Mouse (Mus musculus): Measurements from ENCODE around the gene Spns2. TPM values are rescaled to one million over a fixed set of nuclear protein-coding genes. Genes with fewer than 3 reads are reported as not detected.

Spns2 gene
- polyA plus RNA-seq (2014; fragmentation: Nextera tagmentation; extraction: Ambion mirVana) = 4.6 and 5.8 TPM in 2 replicates

DNA sequence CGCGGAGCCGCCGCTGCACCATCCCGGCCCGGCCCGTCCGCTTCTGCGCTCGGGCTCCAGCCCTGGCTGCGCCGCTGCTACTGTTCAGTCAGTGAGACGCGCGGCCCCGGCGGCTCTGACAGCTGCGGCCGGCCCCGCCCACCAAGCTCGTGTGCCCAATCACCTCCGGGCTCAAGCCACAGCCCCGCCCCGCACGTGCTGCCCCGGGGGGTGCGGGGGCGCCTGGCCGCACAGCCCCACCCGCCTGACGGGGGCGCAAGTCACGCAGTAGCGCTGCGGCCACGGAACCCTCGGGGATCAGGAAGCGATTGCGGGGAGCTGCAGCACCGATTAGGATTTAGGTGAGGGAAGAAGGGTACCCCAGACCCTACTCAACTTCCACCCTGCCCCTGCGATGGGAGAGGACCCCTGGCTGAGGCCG is at the start of gene Spns2:
TSS of gene Spns2 (minus strand) at position 24 of the 421 bp plus-strand sequence.
- Histone ChIP-seq H3K4me1 (ENCODE audit: control insufficient read depth, insufficient read depth, low read length) (peaks cover 5% of the 10 kb centered on the region), H3K9me3 (replicated peaks; ENCODE audit: control insufficient read depth, low read length) (no peaks in the 10 kb centered on the region), H3K27me3 (replicated peaks; ENCODE audit: control insufficient read depth, insufficient read depth, low read length) (peaks cover 2% of the 10 kb centered on the region; the same call in 1 of the 2 replicates), H3K4me2 (ENCODE audit: low read length) (peak within 1 kb of the TSS; percentile 85), H3K9ac (ENCODE audit: low read length) (peak within 1 kb of the TSS; percentile 86), H3K27ac (ENCODE audit: low read depth, low read length) (peak within 1 kb of the TSS; percentile 82), H3K36me3 (ENCODE audit: control insufficient read depth, insufficient read depth, low read length) (no peaks in the 10 kb centered on the region), H3K4me3 (ENCODE audit: low read depth, low read length) (peak within 1 kb of the TSS; percentile 63)
- DNase-seq (ENCODE audit: low spot score) = peak; percentile 94
- under 1% methylated on average over 36 of the region's 42 CpGs for WGBS
- ATAC-seq = peak; percentile 94

GRCm38 (mm10) chr11:72538811-72539210 is 49.1 kb upstream of the Spns2 start:
- Histone ChIP-seq H3K36me3 (ENCODE audit: control insufficient read depth, insufficient read depth, low read length) (no peaks in the 10 kb centered on the region), H3K4me3 (ENCODE audit: low read depth, low read length) (no peak overlapping the region), H3K9me3 (replicated peaks; ENCODE audit: control insufficient read depth, low read length) (no peaks in the 10 kb centered on the region), H3K27me3 (replicated peaks; ENCODE audit: control insufficient read depth, insufficient read depth, low read length) (no peaks in the 10 kb centered on the region), H3K4me1 (ENCODE audit: control insufficient read depth, insufficient read depth, low read length) (no peaks in the 10 kb centered on the region), H3K4me2 (ENCODE audit: low read length) (no peak overlapping the region), H3K9ac (ENCODE audit: low read length) (no peak overlapping the region), H3K27ac (ENCODE audit: low read depth, low read length) (no peak overlapping the region)
- ATAC-seq (no peak), DNase-seq (ENCODE audit: low spot score) (no peak)
- 91% methylated on average over 7 of the region's 7 CpGs for WGBS

DNA sequence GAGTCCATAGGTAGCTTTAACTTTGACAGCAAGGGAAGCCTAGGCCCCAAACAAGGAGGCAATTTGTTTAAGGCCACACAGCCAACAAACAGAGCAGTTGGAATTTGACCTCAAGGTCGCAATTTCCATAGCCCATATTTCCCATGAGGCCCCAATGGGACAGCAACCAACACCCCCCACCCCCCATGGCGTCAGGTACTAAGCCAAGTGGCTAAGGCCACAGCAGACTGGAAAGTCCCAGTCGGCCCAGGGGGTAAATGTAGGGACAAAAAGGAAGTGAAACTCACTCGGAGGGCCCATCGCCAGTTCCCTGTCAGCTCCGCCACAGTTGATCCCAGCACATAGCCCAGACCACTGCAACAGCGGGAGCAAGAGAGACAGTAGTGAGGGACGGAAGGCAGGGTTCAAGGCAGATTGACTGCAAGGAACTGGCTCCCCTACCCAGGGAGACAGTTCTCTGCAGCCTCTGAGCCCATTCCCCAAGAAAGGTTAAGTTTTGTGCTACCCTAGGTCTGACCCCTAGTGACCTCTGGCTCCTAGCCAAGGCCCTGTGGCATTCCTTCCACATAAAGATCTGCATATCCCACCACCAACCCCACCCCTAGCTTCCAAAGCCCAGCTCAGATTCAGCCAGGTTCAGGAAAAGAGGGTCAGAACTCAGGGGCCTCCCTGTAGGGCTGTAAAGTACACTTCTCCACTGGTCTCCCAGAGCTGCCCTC is 48.5 kb upstream of the Spns2 start:
- ATAC-seq = no peak
- WGBS = 77% methylated on average over 8 of the region's 8 CpGs
- DNase-seq (ENCODE audit: low spot score) = no peak
- no peaks in the 10 kb centered on the region for H3K9me3 ChIP-seq (replicated peaks; ENCODE audit: control insufficient read depth, low read length)
- H3K27ac ChIP-seq (ENCODE audit: low read depth, low read length) = no peak overlapping the region
- no peaks in the 10 kb centered on the region for H3K36me3 ChIP-seq (ENCODE audit: control insufficient read depth, insufficient read depth, low read length)
- no peak overlapping the region for H3K4me2 ChIP-seq (ENCODE audit: low read length)
- H3K4me1 ChIP-seq (ENCODE audit: control insufficient read depth, insufficient read depth, low read length) = no peaks in the 10 kb centered on the region
- no peak overlapping the region for H3K4me3 ChIP-seq (ENCODE audit: low read depth, low read length)
- no peaks in the 10 kb centered on the region for H3K27me3 ChIP-seq (replicated peaks; ENCODE audit: control insufficient read depth, insufficient read depth, low read length)
- H3K9ac ChIP-seq (ENCODE audit: low read length) = no peak overlapping the region

DNA sequence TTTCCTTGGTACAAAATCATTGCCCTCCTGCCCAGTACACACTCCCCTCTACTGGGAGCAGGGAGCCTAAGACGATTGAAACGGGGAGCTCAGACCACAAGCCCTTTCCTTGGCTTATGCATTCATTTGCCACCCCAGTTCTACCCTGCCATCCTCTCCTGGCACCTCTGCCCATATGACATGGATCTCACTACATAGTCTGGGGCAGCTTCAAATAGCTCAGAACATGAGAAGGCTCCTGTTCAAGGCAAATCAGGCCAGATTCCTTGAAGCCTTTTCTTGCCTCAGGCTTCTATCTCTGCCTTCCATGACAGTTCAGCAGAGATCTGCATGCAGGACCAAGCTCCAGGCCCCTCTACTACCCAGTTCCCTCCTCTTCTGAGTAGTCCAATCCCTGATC is 47.8 kb upstream of the Spns2 start:
- H3K36me3 ChIP-seq (ENCODE audit: control insufficient read depth, insufficient read depth, low read length) = no peaks in the 10 kb centered on the region
- WGBS = 95% methylated on average over 2 of the region's 2 CpGs
- no peak overlapping the region for H3K4me2 ChIP-seq (ENCODE audit: low read length)
- H3K9me3 ChIP-seq (replicated peaks; ENCODE audit: control insufficient read depth, low read length) = no peaks in the 10 kb centered on the region
- H3K9ac ChIP-seq (ENCODE audit: low read length) = no peak overlapping the region
- no peaks in the 10 kb centered on the region for H3K27me3 ChIP-seq (replicated peaks; ENCODE audit: control insufficient read depth, insufficient read depth, low read length)
- no peak for DNase-seq (ENCODE audit: low spot score)
- no peaks in the 10 kb centered on the region for H3K4me1 ChIP-seq (ENCODE audit: control insufficient read depth, insufficient read depth, low read length)
- no peak for ATAC-seq
- H3K27ac ChIP-seq (ENCODE audit: low read depth, low read length) = no peak overlapping the region
- H3K4me3 ChIP-seq (ENCODE audit: low read depth, low read length) = no peak overlapping the region

GRCm38 (mm10) chr11:72535519-72535918 is 45.8 kb upstream of the Spns2 start:
- Histone ChIP-seq H3K27ac (ENCODE audit: low read depth, low read length) (no peak overlapping the region), H3K4me2 (ENCODE audit: low read length) (no peak overlapping the region), H3K9me3 (replicated peaks; ENCODE audit: control insufficient read depth, low read length) (no peaks in the 10 kb centered on the region), H3K36me3 (ENCODE audit: control insufficient read depth, insufficient read depth, low read length) (no peaks in the 10 kb centered on the region), H3K4me3 (ENCODE audit: low read depth, low read length) (no peak overlapping the region), H3K27me3 (replicated peaks; ENCODE audit: control insufficient read depth, insufficient read depth, low read length) (no peaks in the 10 kb centered on the region), H3K9ac (ENCODE audit: low read length) (no peak overlapping the region), H3K4me1 (ENCODE audit: control insufficient read depth, insufficient read depth, low read length) (no peaks in the 10 kb centered on the region)
- no peak for DNase-seq (ENCODE audit: low spot score)
- no peak for ATAC-seq
- 84% methylated on average over 3 of the region's 3 CpGs for WGBS

DNA sequence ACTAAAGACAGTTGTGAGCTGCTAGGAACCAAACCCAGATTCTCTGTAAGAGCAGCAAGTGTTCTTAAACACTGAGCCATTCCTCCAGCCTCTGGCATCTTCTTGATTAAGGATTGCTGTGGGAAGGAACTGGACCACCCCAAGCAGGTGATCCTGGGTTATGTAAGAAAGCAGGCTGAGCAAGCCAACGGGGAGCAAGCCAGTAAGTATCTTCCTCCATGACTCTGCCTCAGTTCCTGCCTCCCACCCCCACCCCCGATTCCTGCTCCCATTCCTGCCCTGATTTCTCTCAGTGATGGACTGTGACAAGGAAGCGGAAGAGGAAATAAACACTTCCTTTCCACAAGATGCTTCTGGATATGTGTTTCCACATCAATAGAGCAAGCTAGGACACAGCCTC is 43.2 kb upstream of the Spns2 start:
- Histone ChIP-seq H3K27me3 (replicated peaks; ENCODE audit: control insufficient read depth, insufficient read depth, low read length) (no peaks in the 10 kb centered on the region), H3K4me2 (ENCODE audit: low read length) (no peak overlapping the region), H3K9ac (ENCODE audit: low read length) (no peak overlapping the region), H3K9me3 (replicated peaks; ENCODE audit: control insufficient read depth, low read length) (no peaks in the 10 kb centered on the region), H3K4me1 (ENCODE audit: control insufficient read depth, insufficient read depth, low read length) (no peaks in the 10 kb centered on the region), H3K27ac (ENCODE audit: low read depth, low read length) (no peak overlapping the region), H3K36me3 (ENCODE audit: control insufficient read depth, insufficient read depth, low read length) (no peaks in the 10 kb centered on the region), H3K4me3 (ENCODE audit: low read depth, low read length) (no peak overlapping the region)
- ATAC-seq (no peak), DNase-seq (ENCODE audit: low spot score) (no peak)
- WGBS = 86% methylated on average over 3 of the region's 3 CpGs

GRCm38 (mm10) chr11:72531632-72532031 is 41.9 kb upstream of the Spns2 start:
- Histone ChIP-seq H3K9me3 (replicated peaks; ENCODE audit: control insufficient read depth, low read length) (no peaks in the 10 kb centered on the region), H3K9ac (ENCODE audit: low read length) (no peak overlapping the region), H3K4me3 (ENCODE audit: low read depth, low read length) (no peak overlapping the region), H3K4me1 (ENCODE audit: control insufficient read depth, insufficient read depth, low read length) (no peaks in the 10 kb centered on the region), H3K27ac (ENCODE audit: low read depth, low read length) (no peak overlapping the region), H3K36me3 (ENCODE audit: control insufficient read depth, insufficient read depth, low read length) (no peaks in the 10 kb centered on the region), H3K27me3 (replicated peaks; ENCODE audit: control insufficient read depth, insufficient read depth, low read length) (no peaks in the 10 kb centered on the region), H3K4me2 (ENCODE audit: low read length) (no peak overlapping the region)
- 70% methylated on average over 1 of the region's 1 CpGs for WGBS
- DNase-seq (ENCODE audit: low spot score) = no peak
- ATAC-seq = no peak

DNA sequence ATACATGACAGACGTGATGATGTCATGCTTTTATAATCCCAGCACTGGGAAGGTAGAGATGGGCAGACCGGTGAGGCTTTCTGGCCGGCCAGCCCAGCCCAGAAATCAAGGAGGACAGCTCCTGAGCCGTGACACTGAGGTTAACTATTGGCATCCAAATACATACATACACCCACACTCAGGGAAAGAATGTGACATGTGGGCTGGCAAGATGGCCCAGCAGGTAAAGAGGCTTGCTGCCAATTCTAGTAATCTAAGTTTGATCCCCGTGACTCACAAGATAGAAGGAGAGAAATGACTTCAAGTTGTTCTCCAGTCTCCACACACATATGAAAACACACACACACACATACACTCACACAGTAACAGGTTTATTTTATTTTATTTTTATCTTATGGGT is 41.4 kb upstream of the Spns2 start:
- 84% methylated on average over 5 of the region's 5 CpGs for WGBS
- no peak overlapping the region for H3K4me2 ChIP-seq (ENCODE audit: low read length)
- DNase-seq (ENCODE audit: low spot score) (no peak), ATAC-seq (no peak)
- no peaks in the 10 kb centered on the region for H3K9me3 ChIP-seq (replicated peaks; ENCODE audit: control insufficient read depth, low read length)
- H3K36me3 ChIP-seq (ENCODE audit: control insufficient read depth, insufficient read depth, low read length) = no peaks in the 10 kb centered on the region
- H3K4me3 ChIP-seq (ENCODE audit: low read depth, low read length) = no peak overlapping the region
- no peak overlapping the region for H3K9ac ChIP-seq (ENCODE audit: low read length)
- H3K4me1 ChIP-seq (ENCODE audit: control insufficient read depth, insufficient read depth, low read length) = no peaks in the 10 kb centered on the region
- no peaks in the 10 kb centered on the region for H3K27me3 ChIP-seq (replicated peaks; ENCODE audit: control insufficient read depth, insufficient read depth, low read length)
- no peak overlapping the region for H3K27ac ChIP-seq (ENCODE audit: low read depth, low read length)

DNA sequence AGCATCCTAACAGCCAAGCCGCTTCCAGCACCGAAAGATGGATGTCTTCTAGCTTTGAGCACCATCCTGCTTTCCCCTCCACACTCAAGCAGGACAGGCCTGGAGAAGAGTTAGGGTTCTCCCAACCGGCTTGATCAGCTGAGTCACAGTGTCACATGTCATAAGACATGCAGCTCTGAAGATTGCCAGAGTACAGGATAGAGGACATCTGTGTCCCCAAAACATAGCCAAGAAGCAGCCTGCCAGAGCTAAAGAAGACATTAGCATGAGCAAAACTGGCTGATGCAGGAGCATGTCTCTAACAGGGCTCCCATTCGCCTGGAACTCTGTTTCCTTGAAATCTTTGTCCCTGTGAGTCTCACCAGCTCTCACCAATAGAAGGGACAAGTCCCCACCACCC is 36.5 kb upstream of the Spns2 start:
- no peak for DNase-seq (ENCODE audit: low spot score)
- H3K27me3 ChIP-seq (replicated peaks; ENCODE audit: control insufficient read depth, insufficient read depth, low read length) = no peaks in the 10 kb centered on the region

More for the DNA sequence above, 36.5 kb upstream of the Spns2 start:
- 93% methylated on average over 4 of the region's 4 CpGs for WGBS
- no peak overlapping the region for H3K4me2 ChIP-seq (ENCODE audit: low read length)
- H3K9me3 ChIP-seq (replicated peaks; ENCODE audit: control insufficient read depth, low read length) = no peaks in the 10 kb centered on the region
- no peaks in the 10 kb centered on the region for H3K4me1 ChIP-seq (ENCODE audit: control insufficient read depth, insufficient read depth, low read length)
- ATAC-seq = no peak
- no peaks in the 10 kb centered on the region for H3K36me3 ChIP-seq (ENCODE audit: control insufficient read depth, insufficient read depth, low read length)
- H3K27ac ChIP-seq (ENCODE audit: low read depth, low read length) = no peak overlapping the region
- no peak overlapping the region for H3K4me3 ChIP-seq (ENCODE audit: low read depth, low read length)
- H3K9ac ChIP-seq (ENCODE audit: low read length) = no peak overlapping the region

All from forebrain, embryonic 14.5 days (tissue).